Mouse (Mus musculus) testis, adult 2 months (tissue): ENCODE measurements at regions not wholly inside any gene's neighbourhood (a gene's known extent, or its start where the extent isn't known, plus 50 kb on each side); places are given as distances from the start of the nearest gene placed in this dataset.

Experiments
- CTCF ChIP-seq: fragments of 200-500 bp; IDR thresholded peaks from 2 replicates; pipeline ENCODE4 v1.5.1; 2012; ENCODE audit warnings: low read depth, mild to moderate bottlenecking, inconsistent platforms, low read length, moderate library complexity; ENCODE audit not compliant: control insufficient read depth, insufficient read depth, insufficient replicate concordance
- POLR2A ChIP-seq: fragments of 200-500 bp; IDR thresholded peaks from 2 replicates; pipeline ENCODE4 v1.6.1; 2012; ENCODE audit warnings: low read depth, mild to moderate bottlenecking, inconsistent platforms, low read length, moderate library complexity; ENCODE audit not compliant: control insufficient read depth

GRCm38 (mm10) chr16:55526230-55526842 is 228.6 kb upstream of the Zpld1 start:
- TF ChIP-seq POLR2A = no peak
- TF ChIP-seq CTCF = no peak
